Mouse (Mus musculus): ENCODE results near the gene 6030452D12Rik.

DNA sequence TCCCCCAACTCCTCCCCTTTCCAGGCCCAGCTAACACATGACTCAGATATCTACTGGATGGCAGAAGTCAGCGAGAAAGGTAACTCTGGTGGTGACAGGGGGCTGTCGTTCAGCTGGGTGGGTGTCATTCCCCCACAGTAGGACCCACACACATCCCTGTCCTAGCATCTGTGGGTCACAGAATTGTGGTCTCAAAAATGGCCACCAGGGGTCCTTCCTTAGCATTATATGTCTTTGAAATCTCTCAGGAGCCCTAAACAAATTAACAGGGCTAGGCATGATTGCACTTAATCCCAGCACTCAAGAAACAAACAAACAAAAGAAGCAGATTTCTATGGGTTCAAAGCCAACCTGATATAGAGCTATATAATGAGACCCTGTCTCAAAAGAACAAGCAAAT is 44.8 kb downstream of the 6030452D12Rik start:
- TF ChIP-seq CTCF (IDR thresholded peaks at IDR 0.05; ENCODE audit: control insufficient read depth, insufficient read depth, insufficient replicate concordance, low read depth, low read length) = no peak
- no peak for TF ChIP-seq POLR2A (IDR thresholded peaks at IDR 0.05; ENCODE audit: control insufficient read depth, low read depth, low read length)

All from testis, adult 2 months (tissue).